Mouse (Mus musculus) kidney, adult 2 months (tissue): ENCODE results near the gene Myl4.

ENCODE experiments used
- CTCF ChIP-seq: fragments of 200-500 bp; conservative IDR thresholded peaks from 2 replicates; pipeline ENCODE4 v1.5.1; 2011; ENCODE audit warnings: low read depth, mild to moderate bottlenecking, control low read depth, low read length, moderate library complexity, mixed read lengths; ENCODE audit not compliant: insufficient read depth, insufficient read length
- POLR2A ChIP-seq: fragments of 200-500 bp; IDR thresholded peaks from one replicate; pipeline ENCODE4 v1.6.1; 2011; ENCODE audit warnings: low read depth, low read length, control low read depth

- TF ChIP-seq POLR2A (no peak), CTCF (no peak)
Measured at GRCm38 (mm10) chr11:104589570-104589969, 39.1 kb downstream of the Myl4 start.
